Mouse (Mus musculus) embryonic facial prominence, embryonic 13.5 days (tissue): ENCODE measurements around the gene Rexo2. TPM values are rescaled to one million over a fixed set of nuclear protein-coding genes. Genes with fewer than 3 reads are reported as not detected.

Experiments
- ATAC-seq: fragments of 200-750 bp; cut with Nextera tagmentation; 2 replicates; pipeline ENCODE4 v1.8.0; 2017; ENCODE audit warnings: low read depth; ENCODE audit not compliant: insufficient number of reproducible peaks, insufficient read depth, low FRiP score, low TSS enrichment
- H3K27ac ChIP-seq: fragments of 300-500 bp; sonication (generic); 2 replicates; pipeline ENCODE4 v1.5.1; 2015; ENCODE audit warnings: moderate library complexity, mild to moderate bottlenecking, inconsistent platforms
- H3K27me3 ChIP-seq: fragments of 300-500 bp; sonication (generic); 2 replicates; pipeline ENCODE4 v1.6.1; 2015; ENCODE audit warnings: mild to moderate bottlenecking, inconsistent platforms
- H3K36me3 ChIP-seq: fragments of 300-500 bp; sonication (generic); 2 replicates; pipeline ENCODE4 v1.6.1; 2015; ENCODE audit warnings: mild to moderate bottlenecking, inconsistent platforms
- H3K4me1 ChIP-seq: fragments of 300-500 bp; sonication (generic); 2 replicates; pipeline ENCODE4 v1.6.1; 2015; ENCODE audit warnings: inconsistent platforms
- H3K4me2 ChIP-seq: fragments of 300-500 bp; sonication (generic); 2 replicates; pipeline ENCODE4 v1.6.1; 2015; ENCODE audit warnings: moderate library complexity, mild to moderate bottlenecking, inconsistent platforms
- H3K4me3 ChIP-seq: fragments of 300-500 bp; sonication (generic); 2 replicates; pipeline ENCODE4 v1.5.1; 2015; ENCODE audit warnings: mild to moderate bottlenecking, inconsistent platforms
- H3K9ac ChIP-seq: fragments of 300-500 bp; sonication (generic); 2 replicates; pipeline ENCODE4 v1.6.1; 2015; ENCODE audit warnings: mild to moderate bottlenecking, inconsistent platforms
- H3K9me3 ChIP-seq: fragments of 300-500 bp; sonication (generic); 2 replicates; pipeline ENCODE4 v1.6.1; 2016; ENCODE audit warnings: inconsistent platforms
- WGBS: fragments of 180-500 bp; shearing (Covaris S2); methylation state at CpG from one replicate; pipeline ENCODE4 v1.1.7; 2015; ENCODE audit warnings: mixed read lengths; 5-methylcytosine and 5-hydroxymethylcytosine counted together
- microRNA-seq: library from miRNA; unstranded; fragments of <30 nt; microRNA quantifications from one replicate; pipeline ENCODE4, GENCODE M21; 2016
- polyA plus RNA-seq: library from polyadenylated mRNA; unstranded; fragments of >200 nt; fragmentation: Nextera tagmentation; extraction: Ambion mirVana; gene quantifications from 2 replicates; pipeline ENCODE4 v1.2.1, GENCODE M21; 2015

Rexo2 gene
- polyA plus RNA-seq, 1 experiment from 2014 or later = 106 TPM

DNA sequence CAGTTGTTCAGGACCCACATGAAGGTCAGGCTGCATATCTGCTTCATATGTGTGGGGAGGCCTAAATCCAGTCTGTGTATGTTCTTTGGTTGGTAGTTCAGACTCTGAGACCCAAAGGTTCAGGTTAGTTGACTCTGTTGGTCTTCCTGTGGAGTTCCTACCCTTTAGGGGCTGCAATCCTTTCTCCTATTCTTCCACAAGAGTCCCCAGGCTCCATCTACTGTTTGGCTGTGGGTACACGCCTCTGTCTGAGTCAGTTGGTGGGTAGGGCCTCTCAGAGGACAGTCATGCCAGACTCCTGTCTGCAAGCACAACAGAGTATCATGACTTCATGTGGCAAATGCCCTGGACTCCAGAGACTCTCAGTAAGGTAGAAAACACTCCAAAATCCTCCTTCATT, 57.2 kb downstream of the Rexo2 start:
- Histone ChIP-seq H3K4me2 (no peak overlapping the region), H3K27me3 (0 out of 2 replicates have a peak, but pooled peaks cover 8% of the 10 kb centered on the region), H3K9ac (no peak overlapping the region), H3K27ac (no peak overlapping the region), H3K9me3 (no peaks in the 10 kb centered on the region), H3K4me3 (no peak overlapping the region), H3K4me1 (no peaks in the 10 kb centered on the region), H3K36me3 (no peaks in the 10 kb centered on the region)
- no peak for ATAC-seq
- 50% methylated on average over 1 of the region's 1 CpGs for WGBS

DNA sequence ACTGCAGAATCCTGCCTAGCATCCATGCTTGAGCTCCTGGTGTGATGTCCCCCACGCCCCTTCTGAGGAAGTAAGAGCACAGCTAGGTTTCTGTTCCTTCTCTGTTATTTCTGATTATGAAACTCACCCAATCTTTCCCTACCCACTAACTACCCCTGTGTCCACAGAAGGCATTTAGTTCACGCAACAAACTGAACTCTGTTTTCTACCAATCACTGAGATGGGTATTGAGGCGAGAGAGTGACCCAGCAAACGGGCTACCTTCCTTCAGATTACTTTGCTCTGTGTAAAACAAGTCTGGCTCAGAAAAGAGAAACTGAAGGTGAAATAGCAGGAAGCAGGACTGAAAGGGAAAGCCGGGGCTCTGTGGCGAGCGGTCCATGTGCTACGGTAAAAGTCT, 58.0 kb downstream of the Rexo2 start:
- Histone ChIP-seq H3K9me3 (no peaks in the 10 kb centered on the region), H3K9ac (no peak overlapping the region), H3K4me1 (no peaks in the 10 kb centered on the region), H3K27me3 (0 out of 2 replicates have a peak, but pooled peaks cover 8% of the 10 kb centered on the region), H3K27ac (no peak overlapping the region), H3K4me3 (no peak overlapping the region), H3K4me2 (no peak overlapping the region), H3K36me3 (no peaks in the 10 kb centered on the region)
- WGBS = 85% methylated on average over 8 of the region's 8 CpGs
- ATAC-seq = no peak

DNA sequence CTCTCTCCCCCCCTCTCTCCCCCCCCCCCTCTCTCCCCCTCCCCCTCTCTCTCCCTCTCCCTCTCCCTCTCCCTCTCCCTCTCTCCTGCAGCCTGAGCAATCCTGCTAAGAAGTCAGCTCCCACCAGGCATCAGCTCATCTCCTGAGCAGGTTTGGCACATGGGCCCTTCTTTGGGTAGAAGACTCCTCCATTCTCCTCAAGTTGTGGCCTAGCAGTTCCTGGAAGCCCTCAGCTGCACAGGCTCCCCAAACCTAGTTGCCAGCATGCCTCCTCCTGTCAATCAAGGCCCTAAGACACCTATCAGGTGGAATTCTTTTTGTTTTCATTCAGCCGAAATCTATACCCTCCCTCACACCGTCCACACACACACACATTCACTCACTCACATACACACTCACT, 58.9 kb downstream of the Rexo2 start:
- no peaks in the 10 kb centered on the region for H3K4me1 ChIP-seq
- H3K36me3 ChIP-seq = no peaks in the 10 kb centered on the region
- H3K4me2 ChIP-seq = no peak overlapping the region
- H3K9me3 ChIP-seq = no peaks in the 10 kb centered on the region
- ATAC-seq = no peak
- no peak overlapping the region for H3K27ac ChIP-seq
- 0 out of 2 replicates have a peak, but pooled peaks cover 3% of the 10 kb centered on the region for H3K27me3 ChIP-seq
- WGBS = 77% methylated on average over 2 of the region's 2 CpGs
- H3K4me3 ChIP-seq = no peak overlapping the region
- no peak overlapping the region for H3K9ac ChIP-seq

DNA sequence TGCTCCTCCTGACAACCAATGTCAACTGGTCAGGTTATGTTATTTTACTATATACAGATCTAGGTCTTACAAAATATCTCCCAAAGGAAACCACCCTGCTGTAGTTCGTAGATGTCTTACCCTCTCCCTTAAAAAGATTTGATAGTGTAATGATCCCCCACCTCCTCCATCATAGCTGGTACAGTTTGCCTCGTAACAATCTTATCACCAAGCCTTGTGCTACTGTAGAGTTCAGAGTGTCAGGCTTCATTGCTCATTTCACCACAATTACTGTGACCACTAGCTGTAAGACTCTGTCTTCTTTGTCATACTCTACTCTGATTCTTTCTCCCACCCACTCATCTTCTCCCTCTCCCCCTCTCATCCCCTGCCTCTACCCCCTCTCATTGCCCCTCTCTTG, 59.4 kb downstream of the Rexo2 start:
- H3K27me3 ChIP-seq = 0 out of 2 replicates have a peak, but pooled peaks cover 3% of the 10 kb centered on the region
- H3K4me3 ChIP-seq = no peak overlapping the region
- H3K4me1 ChIP-seq = no peaks in the 10 kb centered on the region
- no peak overlapping the region for H3K4me2 ChIP-seq
- WGBS = 82% methylated on average over 2 of the region's 2 CpGs
- H3K9me3 ChIP-seq = no peaks in the 10 kb centered on the region
- no peak for ATAC-seq
- no peaks in the 10 kb centered on the region for H3K36me3 ChIP-seq
- no peak overlapping the region for H3K27ac ChIP-seq
- no peak overlapping the region for H3K9ac ChIP-seq

DNA sequence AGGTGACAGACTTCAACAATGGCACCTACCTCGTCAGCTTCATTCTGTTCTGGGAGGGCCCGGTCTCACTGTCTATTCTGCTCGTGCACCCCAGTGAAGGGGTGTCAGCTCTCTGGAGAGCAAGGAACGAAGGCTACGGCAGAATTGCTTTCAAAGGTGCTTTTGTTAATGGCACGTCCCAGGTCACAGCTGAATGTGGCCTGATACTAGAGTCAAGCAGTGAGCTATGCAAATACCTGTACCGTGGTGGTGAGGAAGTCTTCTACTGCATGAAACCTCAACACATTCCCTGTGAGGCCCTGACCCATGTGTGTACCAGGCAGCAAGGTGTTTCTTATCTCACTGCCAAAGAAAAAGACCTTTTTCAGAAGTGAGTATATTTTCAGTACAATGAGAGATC, 60.0 kb downstream of the Rexo2 start:
- no peak for ATAC-seq
- Histone ChIP-seq H3K9ac (no peak overlapping the region), H3K27me3 (0 out of 2 replicates have a peak, but pooled peaks cover 3% of the 10 kb centered on the region), H3K4me3 (no peak overlapping the region), H3K36me3 (no peaks in the 10 kb centered on the region), H3K9me3 (no peaks in the 10 kb centered on the region), H3K4me1 (no peaks in the 10 kb centered on the region), H3K27ac (no peak overlapping the region), H3K4me2 (no peak overlapping the region)
- WGBS = 85% methylated on average over 7 of the region's 7 CpGs

DNA sequence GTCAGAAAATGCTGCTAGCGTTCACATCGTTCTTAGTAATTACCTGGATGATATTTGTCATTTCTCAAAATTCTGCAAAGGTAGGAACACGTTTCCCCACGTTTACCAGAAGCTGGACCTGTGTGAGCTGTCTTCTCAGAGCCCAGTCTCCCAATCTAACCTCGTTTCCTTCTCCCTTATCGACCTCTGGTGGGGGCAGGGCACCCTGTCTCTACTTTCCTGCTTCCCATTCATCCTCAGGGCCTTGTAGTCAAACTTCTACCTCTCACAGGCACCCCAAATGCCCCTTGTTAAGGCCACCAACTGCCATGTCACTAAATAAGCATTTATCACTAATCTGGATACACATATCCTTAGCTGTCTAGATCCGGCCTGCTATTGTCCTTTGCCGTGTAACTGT, 61.6 kb downstream of the Rexo2 start:
- WGBS = 65% methylated on average over 8 of the region's 8 CpGs
- peaks cover 6% of the 10 kb centered on the region; the same call in 1 of the 2 replicates for H3K4me1 ChIP-seq
- H3K27me3 ChIP-seq = 0 out of 2 replicates have a peak, but pooled peaks cover 3% of the 10 kb centered on the region
- no peak overlapping the region for H3K27ac ChIP-seq
- no peak overlapping the region for H3K4me2 ChIP-seq
- H3K4me3 ChIP-seq = no peak overlapping the region
- no peak for ATAC-seq
- H3K36me3 ChIP-seq = no peaks in the 10 kb centered on the region
- no peaks in the 10 kb centered on the region for H3K9me3 ChIP-seq
- no peak overlapping the region for H3K9ac ChIP-seq

Small RNA genes within 50 kb of the gene (microRNA-seq; reads per million reads assigned to microRNA genes)
- not detected for gene Gm23653

Other genes starting within 250 kb of the Rexo2 start
- 1.2 and 2.4 TPM in 2 replicates for gene Nxpe2, start 127.2 kb downstream of the Rexo2 start, polyA plus RNA-seq
- 137 and 138 TPM in 2 replicates for gene Rbm7, start 14.7 kb upstream of the Rexo2 start, polyA plus RNA-seq
- 36.4 and 37.1 TPM in 2 replicates for gene Gm5617, start 14.8 kb upstream of the Rexo2 start, polyA plus RNA-seq
- 3.5 and 4.4 TPM in 2 replicates for gene Nnmt, start 124.5 kb upstream of the Rexo2 start, polyA plus RNA-seq